Mouse (Mus musculus): ENCODE data around the gene Atp6v0c. TPM values are rescaled to one million over a fixed set of nuclear protein-coding genes. Genes with fewer than 3 reads are reported as not detected.
A peak's percentile ranks its signal among the peaks of the same experiment; 100 is the strongest.

Atp6v0c gene
- total and polyA plus RNA-seq, 3 experiments: 58.4 to 515 (median 125) TPM

GRCm38 (mm10) chr17:24199741-24200140 lies 30.2 kb upstream of the Atp6v0c start:
- Histone ChIP-seq H3K4me1 (ENCODE audit: control insufficient read depth in 1 of 2, insufficient read depth in 2 of 2, low read length in 2 of 2) (peaks cover 11 to 53% of the 10 kb centered on the region in 2 experiments), H3K9me3 (replicated peaks; ENCODE audit: insufficient read depth, low read length) (no peaks in the 10 kb centered on the region), H3K4me3 (ENCODE audit: control insufficient read depth in 1 of 2, insufficient read depth in 1 of 2, low read depth in 2 of 2, low read length in 2 of 2) (no peak overlapping the region), H3K79me2 (ENCODE audit: control insufficient read depth, insufficient read depth, low read length, poor library complexity) (peaks cover 38% of the 10 kb centered on the region), H3K27me3 (ENCODE audit: control insufficient read depth in 1 of 2, insufficient read depth in 2 of 2, low read length in 2 of 2) (no peaks in the 10 kb centered on the region), H3K27ac (ENCODE audit: control insufficient read depth, low read depth, low read length) (peak overlapping the region; percentile 51), H3K36me3 (ENCODE audit: control insufficient read depth in 1 of 2, insufficient read depth in 2 of 2, low read length in 2 of 2) (peaks cover 4 to 37% of the 10 kb centered on the region in 2 experiments; a peak in 3 of 4 replicates), H3K9ac (ENCODE audit: control insufficient read depth, low read depth, low read length, poor library complexity, severe bottlenecking) (0 out of 2 replicates have a peak overlapping the region, but pooled peaks have one; percentile 3)
- TF ChIP-seq MYC (IDR thresholded peaks at IDR 0.05; ENCODE audit: low read depth, low read length) (0 out of 2 replicates have a peak, but pooled peaks have one; percentile 4), SMC3 (IDR thresholded peaks at IDR 0.05; ENCODE audit: low read depth, low read length) (no peak)
- no peak for DNase-seq (ENCODE audit: low read depth, low spot score)

- H3K9ac ChIP-seq (ENCODE audit: control insufficient read depth, low read depth, low read length, poor library complexity, severe bottlenecking): peak overlapping the region; percentile 21
- no peaks in the 10 kb centered on the region for H3K9me3 ChIP-seq (replicated peaks; ENCODE audit: insufficient read depth, low read length)
- peaks cover 11 to 48% of the 10 kb centered on the region in 2 experiments for H3K4me1 ChIP-seq (ENCODE audit: control insufficient read depth in 1 of 2, insufficient read depth in 2 of 2, low read length in 2 of 2)
- no peaks in the 10 kb centered on the region for H3K27me3 ChIP-seq (ENCODE audit: control insufficient read depth in 1 of 2, insufficient read depth in 2 of 2, low read length in 2 of 2)
- DNase-seq (ENCODE audit: low read depth, low spot score): peak; percentile 75
- TF ChIP-seq TBP (IDR thresholded peaks at IDR 0.05; ENCODE audit: low read depth, low read length): peak; percentile 41; the same call in 1 of the 2 replicates
- 0 out of 2 replicates have a peak, but pooled peaks have one; percentile 30 for TF ChIP-seq SIN3A (IDR thresholded peaks at IDR 0.05; ENCODE audit: low read length)
- TF ChIP-seq GATA1 (IDR thresholded peaks at IDR 0.05; ENCODE audit: low read depth, low read length): peak; percentile 70
- no peak for TF ChIP-seq NELFE (IDR thresholded peaks at IDR 0.05; ENCODE audit: low read depth, low read length)
- peak; percentile 82 for TF ChIP-seq TAL1 (IDR thresholded peaks at IDR 0.05; ENCODE audit: low read length)
- peak; percentile 72 for TF ChIP-seq RCOR1 (IDR thresholded peaks at IDR 0.05; ENCODE audit: low read depth, low read length)
- TF ChIP-seq EP300 (IDR thresholded peaks at IDR 0.05; ENCODE audit: low read depth in 1 of 2, low read length in 2 of 2): peak; percentile 67 to 78
- TF ChIP-seq TCF12 (IDR thresholded peaks at IDR 0.05; ENCODE audit: low read depth, low read length): peak; percentile 67
- no peak for TF ChIP-seq USF1 (IDR thresholded peaks at IDR 0.05; ENCODE audit: low read depth, low read length)
- TF ChIP-seq POLR2AphosphoS2 (IDR thresholded peaks at IDR 0.05; ENCODE audit: low read length): no peak
- TF ChIP-seq BHLHE40 (IDR thresholded peaks at IDR 0.05; ENCODE audit: borderline replicate concordance, low read depth, low read length): peak; percentile 55; the same call in 1 of the 2 replicates
- TF ChIP-seq MYC (IDR thresholded peaks at IDR 0.05; ENCODE audit: low read depth, low read length): 0 out of 2 replicates have a peak, but pooled peaks have one; percentile 13
- TF ChIP-seq ETS1 (IDR thresholded peaks at IDR 0.05; ENCODE audit: low read depth, low read length): 0 out of 2 replicates have a peak, but pooled peaks have one; percentile 41
- peaks cover 33% of the 10 kb centered on the region for H3K79me2 ChIP-seq (ENCODE audit: control insufficient read depth, insufficient read depth, low read length, poor library complexity)
- H3K4me3 ChIP-seq (ENCODE audit: control insufficient read depth in 1 of 2, insufficient read depth in 1 of 2, low read depth in 2 of 2, low read length in 2 of 2): no peak overlapping the region
- H3K27ac ChIP-seq (ENCODE audit: control insufficient read depth, low read depth, low read length): peak overlapping the region; percentile 10
- H3K36me3 ChIP-seq (ENCODE audit: control insufficient read depth in 1 of 2, insufficient read depth in 2 of 2, low read length in 2 of 2): peaks cover 4 to 34% of the 10 kb centered on the region in 2 experiments; a peak in 3 of 4 replicates
Measured at GRCm38 (mm10) chr17:24199252-24199651, 29.8 kb upstream of the Atp6v0c start.

Data from MEL (cell line).